In genomic region chr3:25757813-25758212, GRCm38 (mm10) we compare ENCODE assay signal across 16 mouse cellular contexts.
"Had no signal": no experiment of that assay in that cellular context is flagged by ENCODE, and none has a peak within 500 bp of the region (broad histone marks: within the 10 kb centered on the region; RNA-seq: fewer than 3 reads in every experiment).

No protein-coding gene starts in this region.

- H3K9me3 ChIP-seq: neural tube, embryonic 13.5 days; neural tube, embryonic 15.5 days; stomach, embryonic 15.5 days had no signal

- H3K9ac ChIP-seq: neural tube, embryonic 13.5 days; neural tube, embryonic 15.5 days; stomach, embryonic 15.5 days had no signal

- H3K4me1 ChIP-seq: neural tube, embryonic 13.5 days; neural tube, embryonic 15.5 days; stomach, embryonic 15.5 days had no signal

- H3K36me3 ChIP-seq: neural tube, embryonic 13.5 days; neural tube, embryonic 15.5 days; stomach, embryonic 15.5 days had no signal

- DNase-seq: retina, postnatal 1 day; right cerebral cortex, adult 18-20 months; right cerebral cortex, postnatal 14 days; right cerebral cortex, postnatal 25 days; right cerebral cortex, postnatal 4 days; spleen, adult 18-20 months; thymus, adult 18-20 months; thymus, adult 2 months; thymus, postnatal 14 days; thymus, postnatal 25 days; thymus, postnatal 36 days; thymus, postnatal 4 days had no signal

- H3K27me3 ChIP-seq: neural tube, embryonic 13.5 days; neural tube, embryonic 15.5 days; stomach, embryonic 15.5 days had no signal

- H3K4me3 ChIP-seq: neural tube, embryonic 13.5 days; neural tube, embryonic 15.5 days; stomach, embryonic 15.5 days had no signal

- H3K27ac ChIP-seq: neural tube, embryonic 13.5 days; neural tube, embryonic 15.5 days; stomach, embryonic 15.5 days; stomach, postnatal 0 days had no signal
